Mouse (Mus musculus) lung, postnatal 0 days (tissue): Measurements from ENCODE around the gene Il17d. TPM values are rescaled to one million over a fixed set of nuclear protein-coding genes. Genes with fewer than 3 reads are reported as not detected.

Experiments used
- ATAC-seq: fragments of 200-750 bp; cut with Nextera tagmentation; 2 replicates; pipeline ENCODE4 v1.8.0; 2017; ENCODE audit warnings: moderate library complexity
- DNase-seq: peaks from one replicate; pipeline ENCODE4 v3.0.0-alpha.2; 2016; ENCODE audit warnings: low spot score
- H3K27ac ChIP-seq: fragments of 300-500 bp; sonication (generic); 2 replicates; pipeline ENCODE4 v1.5.1; 2014; ENCODE audit warnings: antibody characterized with exemption, mild to moderate bottlenecking, low read length, mixed read lengths
- H3K27me3 ChIP-seq: fragments of 300-500 bp; sonication (generic); replicated peaks from 2 replicates; pipeline ENCODE4 v1.6.1; 2014; ENCODE audit warnings: low read length, mixed read lengths; ENCODE audit not compliant: insufficient read depth
- H3K36me3 ChIP-seq: fragments of 300-500 bp; sonication (generic); 2 replicates; pipeline ENCODE4 v1.6.1; 2014; ENCODE audit warnings: low read length, mixed read lengths; ENCODE audit not compliant: insufficient read depth
- H3K4me1 ChIP-seq: fragments of 300-500 bp; sonication (generic); 2 replicates; pipeline ENCODE4 v1.6.1; 2014; ENCODE audit warnings: antibody characterized with exemption, low read depth, low read length, mixed read lengths; ENCODE audit not compliant: insufficient read depth
- H3K4me2 ChIP-seq: fragments of 300-500 bp; sonication (generic); replicated peaks from 2 replicates; pipeline ENCODE4 v1.6.1; 2014; ENCODE audit warnings: low read depth, mild to moderate bottlenecking, low read length, moderate library complexity, mixed read lengths
- H3K4me3 ChIP-seq: fragments of 300-500 bp; sonication (generic); 2 replicates; pipeline ENCODE4 v1.5.1; 2014; ENCODE audit warnings: low read depth, low read length
- H3K9ac ChIP-seq: fragments of 300-500 bp; sonication (generic); replicated peaks from 2 replicates; pipeline ENCODE4 v1.6.1; 2014; ENCODE audit warnings: low read depth, mild to moderate bottlenecking
- H3K9me3 ChIP-seq: fragments of 300-500 bp; sonication (generic); 2 replicates; pipeline ENCODE4 v1.6.1; 2016; ENCODE audit warnings: low read length, mixed read lengths
- CTCF ChIP-seq: IDR thresholded peaks from 2 replicates; pipeline ENCODE4 v1.5.1; 2016; ENCODE audit warnings: antibody characterized with exemption, mild to moderate bottlenecking
- EP300 ChIP-seq: IDR thresholded peaks from 2 replicates; pipeline ENCODE4 v1.6.1; 2016; ENCODE audit warnings: antibody characterized with exemption, mild to moderate bottlenecking, control low read depth
- WGBS: fragments of 180-500 bp; shearing (Covaris S2); extraction: QIAGEN DNeasy Blood & Tissue Kit; methylation state at CpG from one replicate; pipeline ENCODE4 v1.1.7; 2014; 5-methylcytosine and 5-hydroxymethylcytosine counted together
- polyA plus RNA-seq: library from polyadenylated mRNA; unstranded; fragments of >200 nt; fragmentation: Nextera tagmentation; extraction: Ambion mirVana; gene quantifications from 2 replicates; pipeline ENCODE4 v1.2.1, GENCODE M21; 2015

The Il17d gene
- polyA plus RNA-seq, 1 experiment from 2014 or later = 9.4 TPM

GRCm38 (mm10) chr14:57547062-57547461 is 22.5 kb downstream of the Il17d start:
- H3K9me3 ChIP-seq = no peaks in the 10 kb centered on the region
- peak; percentile 69 for ATAC-seq
- no peak overlapping the region for H3K27ac ChIP-seq
- H3K4me2 ChIP-seq = no peak overlapping the region
- TF ChIP-seq EP300 (no peak), CTCF (no peak)
- DNase-seq = no peak
- H3K4me3 ChIP-seq = no peak overlapping the region
- WGBS = 36% methylated on average over 5 of the region's 5 CpGs
- H3K36me3 ChIP-seq = peaks cover 9% of the 10 kb centered on the region
- H3K9ac ChIP-seq = no peak overlapping the region
- no peaks in the 10 kb centered on the region for H3K27me3 ChIP-seq
- H3K4me1 ChIP-seq = no peaks in the 10 kb centered on the region; the same call in 1 of the 2 replicates

GRCm38 (mm10) chr14:57552945-57553344 is 28.4 kb downstream of the Il17d start:
- Histone ChIP-seq H3K27ac (no peak overlapping the region), H3K9ac (no peak overlapping the region), H3K4me2 (no peak overlapping the region), H3K4me3 (no peak overlapping the region), H3K9me3 (no peaks in the 10 kb centered on the region), H3K4me1 (no peaks in the 10 kb centered on the region), H3K36me3 (peaks cover 9% of the 10 kb centered on the region), H3K27me3 (no peaks in the 10 kb centered on the region)
- TF ChIP-seq CTCF = no peak
- TF ChIP-seq EP300 = no peak
- no peak for DNase-seq
- ATAC-seq = no peak

GRCm38 (mm10) chr14:57554434-57554833 is 29.9 kb downstream of the Il17d start:
- Histone ChIP-seq H3K36me3 (peaks cover 6% of the 10 kb centered on the region), H3K4me3 (no peak overlapping the region), H3K27ac (no peak overlapping the region), H3K27me3 (no peaks in the 10 kb centered on the region), H3K9ac (no peak overlapping the region), H3K4me2 (no peak overlapping the region), H3K4me1 (no peaks in the 10 kb centered on the region), H3K9me3 (no peaks in the 10 kb centered on the region)
- ATAC-seq (no peak), DNase-seq (no peak)
- TF ChIP-seq EP300 (no peak), CTCF (no peak)
- WGBS = 91% methylated on average over 5 of the region's 5 CpGs

GRCm38 (mm10) chr14:57555471-57556070 is 31.0 kb downstream of the Il17d start:
- WGBS = 86% methylated on average over 7 of the region's 7 CpGs
- Histone ChIP-seq H3K4me3 (no peak overlapping the region), H3K4me2 (no peak overlapping the region), H3K36me3 (no peaks in the 10 kb centered on the region), H3K9me3 (no peaks in the 10 kb centered on the region), H3K9ac (no peak overlapping the region), H3K27ac (no peak overlapping the region), H3K27me3 (no peaks in the 10 kb centered on the region), H3K4me1 (no peaks in the 10 kb centered on the region)
- ATAC-seq (no peak), DNase-seq (no peak)
- TF ChIP-seq CTCF (no peak), EP300 (no peak)

- ATAC-seq (no peak), DNase-seq (no peak)
- H3K4me1 ChIP-seq = no peaks in the 10 kb centered on the region
- no peak overlapping the region for H3K4me3 ChIP-seq
- no peaks in the 10 kb centered on the region for H3K36me3 ChIP-seq
- WGBS = 70% methylated on average over 1 of the region's 1 CpGs
- no peak overlapping the region for H3K27ac ChIP-seq
- H3K9me3 ChIP-seq = no peaks in the 10 kb centered on the region
- TF ChIP-seq CTCF = no peak
- no peak for TF ChIP-seq EP300
- H3K9ac ChIP-seq = no peak overlapping the region
- H3K4me2 ChIP-seq = no peak overlapping the region
- no peaks in the 10 kb centered on the region for H3K27me3 ChIP-seq
These were observed 32.3 kb downstream of the Il17d start for GRCm38 (mm10) chr14:57556922-57557321.

GRCm38 (mm10) chr14:57565626-57566025 is 41.0 kb downstream of the Il17d start:
- ATAC-seq (no peak), DNase-seq (no peak)
- WGBS = 84% methylated on average over 6 of the region's 6 CpGs
- H3K4me3 ChIP-seq = no peak overlapping the region
- H3K27me3 ChIP-seq = no peaks in the 10 kb centered on the region
- TF ChIP-seq EP300 (no peak), CTCF (no peak)
- H3K4me2 ChIP-seq = no peak overlapping the region
- H3K4me1 ChIP-seq = peaks cover 2% of the 10 kb centered on the region; the same call in 1 of the 2 replicates
- no peaks in the 10 kb centered on the region for H3K36me3 ChIP-seq
- no peaks in the 10 kb centered on the region for H3K9me3 ChIP-seq
- no peak overlapping the region for H3K27ac ChIP-seq
- no peak overlapping the region for H3K9ac ChIP-seq
